Mouse (Mus musculus) cerebellum, adult (tissue): Measurements from ENCODE around the gene Tube1.

Source experiments
- ATAC-seq: cut with Nextera tagmentation; 2 replicates; pipeline ENCODE4 v1.9.2; 2017; ENCODE audit warnings: mild to moderate bottlenecking, moderate library complexity, mixed read lengths; ENCODE audit not compliant: insufficient number of reproducible peaks, low FRiP score, low TSS enrichment

Tube1 gene

GRCm38 (mm10) chr10:39133462-39134310, at the start of gene Tube1, which contains the start of gene Fam229b:
TSS of gene Tube1 (plus strand) at chr10:39133976.
TSS of gene Fam229b (minus strand) at chr10:39133914.
- ATAC-seq, result peak; percentile 94

- ATAC-seq, result no peak
These were observed 36.8 kb upstream of the Tube1 start for GRCm38 (mm10) chr10:39096981-39097380.

GRCm38 (mm10) chr10:39098746-39099145, 35.0 kb upstream of the Tube1 start:
- no peak for ATAC-seq

GRCm38 (mm10) chr10:39104803-39105449, 28.9 kb upstream of the Tube1 start:
- no peak for ATAC-seq

GRCm38 (mm10) chr10:39106413-39106812, 27.4 kb upstream of the Tube1 start:
- no peak for ATAC-seq

- no peak for ATAC-seq
These were observed 26.8 kb upstream of the Tube1 start for GRCm38 (mm10) chr10:39106935-39107334.

- no peak for ATAC-seq
These were observed 24.8 kb upstream of the Tube1 start for GRCm38 (mm10) chr10:39108837-39109488.

GRCm38 (mm10) chr10:39109489-39109874, 24.3 kb upstream of the Tube1 start:
- no peak for ATAC-seq

GRCm38 (mm10) chr10:39121412-39121811, 12.4 kb upstream of the Tube1 start:
- no peak for ATAC-seq

- ATAC-seq, result no peak
These were observed 4.0 kb downstream of the Tube1 start for GRCm38 (mm10) chr10:39137766-39138165.

GRCm38 (mm10) chr10:39138761-39139160, 5.0 kb downstream of the Tube1 start:
- ATAC-seq, result no peak

GRCm38 (mm10) chr10:39140843-39141242, 7.1 kb downstream of the Tube1 start:
- ATAC-seq, result no peak

GRCm38 (mm10) chr10:39141401-39141800, 7.6 kb downstream of the Tube1 start:
- no peak for ATAC-seq

- no peak for ATAC-seq
These were observed 8.4 kb downstream of the Tube1 start for GRCm38 (mm10) chr10:39142216-39142615.

GRCm38 (mm10) chr10:39156719-39157118, 22.9 kb downstream of the Tube1 start:
- no peak for ATAC-seq

- no peak for ATAC-seq
These were observed 23.5 kb downstream of the Tube1 start for GRCm38 (mm10) chr10:39157321-39157720.

- ATAC-seq, result no peak
These were observed 24.5 kb downstream of the Tube1 start for GRCm38 (mm10) chr10:39158306-39158705.

- ATAC-seq, result no peak
These were observed 27.6 kb downstream of the Tube1 start for GRCm38 (mm10) chr10:39161406-39161805.

GRCm38 (mm10) chr10:39162666-39163484, 29.1 kb downstream of the Tube1 start:
- no peak for ATAC-seq

- ATAC-seq, result no peak
These were observed 29.9 kb downstream of the Tube1 start, which contains the start of gene Ccn6 for GRCm38 (mm10) chr10:39163694-39164093. TSS of gene Ccn6 (minus strand) at chr10:39163794.
